In genomic region chr3:60494774-60495535, GRCm38 (mm10) we compare ENCODE assay signal across 8 mouse cellular contexts. TPM values are rescaled to one million over a fixed set of nuclear protein-coding genes. Genes with fewer than 3 reads are reported as not detected.
A peak's percentile ranks its signal among the peaks of the same experiment; 100 is the strongest.
DNase-seq lines count a peak whose midpoint lies in the region; ATAC-seq and TF ChIP-seq lines count a peak whose summit lies in the region.
"Not testable (repeated sequence)": the region's sequence is repeated elsewhere in the genome, so short reads cannot be mapped to it uniquely, and the experiment has no call there.

No protein-coding gene starts in this region.

- WGBS in heart, adult 2 months: 48% methylated on average over 9 of the region's 16 CpGs
- 71% methylated on average over 8 of the region's 16 CpGs for WGBS in hindbrain, embryonic 15.5 days
- WGBS in liver, embryonic 11.5 days: 65% methylated on average over 7 of the region's 16 CpGs
- 64% methylated on average over 8 of the region's 16 CpGs for WGBS in midbrain, postnatal 0 days

- H3K4me3 ChIP-seq in heart, adult 2 months; hindbrain, embryonic 15.5 days; liver, embryonic 11.5 days (ENCODE audit: low read depth, low read length); midbrain, postnatal 0 days (ENCODE audit: low read depth, low read length): not testable (repeated sequence)
- H3K4me3 ChIP-seq in megakaryocyte, embryonic 14.5 days (replicated peaks): peak overlapping the region; percentile 23

- not testable (repeated sequence) for H3K9ac ChIP-seq in heart, adult 2 months (ENCODE audit: low read depth, low read length); hindbrain, embryonic 15.5 days; liver, embryonic 11.5 days (ENCODE audit: low read depth, low read length); midbrain, postnatal 0 days (replicated peaks; ENCODE audit: low read length, poor library complexity, severe bottlenecking)

- DNase-seq in heart, adult 2 months; liver, embryonic 11.5 days (ENCODE audit: low spot score); midbrain, postnatal 0 days (ENCODE audit: low spot score): not testable (repeated sequence)
- peak; percentile 27 for DNase-seq in thymus, postnatal 14 days

- H3K36me3 ChIP-seq in heart, adult 2 months (ENCODE audit: control insufficient read depth, insufficient read depth, low read length); hindbrain, embryonic 15.5 days; liver, embryonic 11.5 days (ENCODE audit: control insufficient read depth, insufficient read depth, low read length); megakaryocyte, embryonic 14.5 days (replicated peaks; ENCODE audit: low read length); midbrain, postnatal 0 days (ENCODE audit: insufficient read depth, low read length): not testable (repeated sequence)

- not testable (repeated sequence) for TF ChIP-seq POLR2A in heart, adult 2 months (IDR thresholded peaks at IDR 0.05; ENCODE audit: insufficient read depth, low read depth, low read length)

- ATAC-seq in CD4-positive, CD25-positive, alpha-beta regulatory T cell, adult 4 months: peak; percentile 19
- peak; percentile 82 for ATAC-seq in erythroblast, adult 5-6 weeks (replicated peaks; ENCODE audit: low FRiP score, poor library complexity, severe bottlenecking)
- peak; percentile 59 for ATAC-seq in hindbrain, embryonic 15.5 days (ENCODE audit: low FRiP score, low read depth)
- ATAC-seq in liver, embryonic 11.5 days (replicated peaks; ENCODE audit: low FRiP score): not testable (repeated sequence)
- ATAC-seq in midbrain, postnatal 0 days (ENCODE audit: low FRiP score): 0 out of 2 replicates have a peak, but pooled peaks have one; percentile 20

- TF ChIP-seq CTCF in heart, adult 2 months (IDR thresholded peaks at IDR 0.05): peak; percentile 10; the same call in 1 of the 2 replicates
- TF ChIP-seq CTCF in midbrain, postnatal 0 days (IDR thresholded peaks at IDR 0.05): peak; percentile 15; the same call in 1 of the 2 replicates

- intact Hi-C loops in heart, adult 2 months (cut with DNase I): not testable (repeated sequence)

- not testable (repeated sequence) for H3K79me2 ChIP-seq in heart, adult 2 months (replicated peaks; ENCODE audit: control insufficient read depth, insufficient read depth, low read length)

- not testable (repeated sequence) for H3K27me3 ChIP-seq in heart, adult 2 months (ENCODE audit: control insufficient read depth, insufficient read depth, low read length); hindbrain, embryonic 15.5 days; liver, embryonic 11.5 days (replicated peaks; ENCODE audit: control insufficient read depth, insufficient read depth, low read length); megakaryocyte, embryonic 14.5 days (replicated peaks); midbrain, postnatal 0 days (ENCODE audit: insufficient read depth, low read length)

- not testable (repeated sequence) for H3K4me2 ChIP-seq in hindbrain, embryonic 15.5 days; midbrain, postnatal 0 days (ENCODE audit: low read depth, low read length, poor library complexity, severe bottlenecking)
- 0 out of 2 replicates have a peak overlapping the region, but pooled peaks have one; percentile 0 for H3K4me2 ChIP-seq in liver, embryonic 11.5 days

- H3K9me3 ChIP-seq in hindbrain, embryonic 15.5 days; liver, embryonic 11.5 days (ENCODE audit: control insufficient read depth, low read length); megakaryocyte, embryonic 14.5 days; midbrain, postnatal 0 days (ENCODE audit: low read length): not testable (repeated sequence)

- H3K27ac ChIP-seq in heart, adult 2 months: peak overlapping the region; percentile 47; the same call in 1 of the 2 replicates
- not testable (repeated sequence) for H3K27ac ChIP-seq in hindbrain, embryonic 15.5 days (replicated peaks); liver, embryonic 11.5 days (ENCODE audit: low read depth, low read length); midbrain, postnatal 0 days (ENCODE audit: low read depth, low read length)

- peaks cover 10% of the 10 kb centered on the region for H3K4me1 ChIP-seq in heart, adult 2 months (ENCODE audit: control insufficient read depth, insufficient read depth, low read length)
- H3K4me1 ChIP-seq in hindbrain, embryonic 15.5 days (replicated peaks); midbrain, postnatal 0 days (ENCODE audit: insufficient read depth, low read length): not testable (repeated sequence)
- H3K4me1 ChIP-seq in liver, embryonic 11.5 days (replicated peaks; ENCODE audit: control insufficient read depth, insufficient read depth, low read length): peaks cover 15% of the 10 kb centered on the region
- H3K4me1 ChIP-seq in megakaryocyte, embryonic 14.5 days: peaks cover 41% of the 10 kb centered on the region

- TF ChIP-seq EP300 in heart, adult 2 months (IDR thresholded peaks at IDR 0.05; ENCODE audit: insufficient read depth, low read depth, low read length): not testable (repeated sequence)

RNA-seq across cellular contexts. Expression of gene Mbnl1, which starts 22.3 kb away (rescaled TPM):
- polyA plus RNA-seq in CD4-positive, CD25-positive, alpha-beta regulatory T cell, adult 4 months (2017; shearing (Covaris generic)): 1,000 to 10,000 TPM in 1 of 2 experiments, 100 to 1,000 TPM in 1; 862 to 1,011 TPM
- total RNA-seq in erythroblast, adult 5-6 weeks (2015; ENCODE audit: low replicate concordance): 251 and 271 TPM in 2 replicates
- total RNA-seq in erythroblast, adult 5-6 weeks (2017; ENCODE audit: low replicate concordance): 225 and 231 TPM in 2 replicates
- 100 to 1,000 TPM; 215 to 237 TPM for total RNA-seq in heart, adult 2 months (2021)
- 55.8 and 79.7 TPM in 2 replicates for polyA plus RNA-seq in heart, adult 2 months (2012; rRNA removed)
- 46.0 and 47.6 TPM in 2 replicates for polyA plus RNA-seq in hindbrain, embryonic 15.5 days (2015; fragmentation: Nextera tagmentation; extraction: Ambion mirVana)
- 242 and 268 TPM in 2 replicates for polyA plus RNA-seq in liver, embryonic 11.5 days (2014; fragmentation: Nextera tagmentation; extraction: Ambion mirVana)
- 20.3 and 35.3 TPM in 2 replicates for polyA plus RNA-seq in megakaryocyte, embryonic 14.5 days (2012; ENCODE audit: insufficient read depth, low replicate concordance)
- total RNA-seq in midbrain, postnatal 0 days (2014; rRNA removed): 85.9 and 86.0 TPM in 2 replicates
- polyA plus RNA-seq in midbrain, postnatal 0 days (2015; fragmentation: Nextera tagmentation; extraction: Ambion mirVana): 46.8 and 55.9 TPM in 2 replicates
